Mouse (Mus musculus): ENCODE measurements around the gene Rps16. TPM values are rescaled to one million over a fixed set of nuclear protein-coding genes. Genes with fewer than 3 reads are reported as not detected.

The Rps16 gene
- polyA plus RNA-seq, 1 experiment from 2014 or later, result 1,022 TPM

DNA sequence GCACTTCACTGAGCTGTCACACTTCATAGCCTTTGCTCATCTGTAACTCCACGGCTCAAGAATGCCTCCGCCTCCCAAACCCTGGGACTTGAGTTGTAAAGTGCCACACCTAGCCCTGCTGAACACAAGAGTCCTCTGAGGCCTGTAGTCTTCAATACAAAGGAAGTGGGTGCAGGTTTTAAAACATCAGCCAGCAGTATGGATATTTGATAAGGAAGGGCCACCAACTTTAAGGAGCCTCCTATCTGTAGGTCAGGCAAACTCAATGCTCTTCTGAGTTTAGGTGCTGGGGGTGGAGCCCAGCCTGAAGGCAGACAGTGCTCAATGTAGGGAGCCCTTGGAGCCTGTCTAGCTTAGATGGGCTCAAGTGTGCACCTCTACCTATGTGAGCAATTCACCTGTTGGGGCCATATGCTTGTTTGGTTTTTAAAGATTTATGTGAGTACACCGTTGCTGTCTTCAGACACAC, 3.7 kb downstream of the Rps16 start:
- ATAC-seq (ENCODE audit: insufficient number of reproducible peaks, low FRiP score, low TSS enrichment, low read depth), result no peak
- Histone ChIP-seq H3K4me2 (no peak overlapping the region), H3K36me3 (peaks cover 39% of the 10 kb centered on the region), H3K27me3 (no peaks in the 10 kb centered on the region), H3K9me3 (no peaks in the 10 kb centered on the region), H3K4me3 (no peak overlapping the region), H3K9ac (no peak overlapping the region), H3K27ac (no peak overlapping the region), H3K4me1 (peaks cover 45% of the 10 kb centered on the region)
- WGBS, result 87% methylated on average over 3 of the region's 3 CpGs

DNA sequence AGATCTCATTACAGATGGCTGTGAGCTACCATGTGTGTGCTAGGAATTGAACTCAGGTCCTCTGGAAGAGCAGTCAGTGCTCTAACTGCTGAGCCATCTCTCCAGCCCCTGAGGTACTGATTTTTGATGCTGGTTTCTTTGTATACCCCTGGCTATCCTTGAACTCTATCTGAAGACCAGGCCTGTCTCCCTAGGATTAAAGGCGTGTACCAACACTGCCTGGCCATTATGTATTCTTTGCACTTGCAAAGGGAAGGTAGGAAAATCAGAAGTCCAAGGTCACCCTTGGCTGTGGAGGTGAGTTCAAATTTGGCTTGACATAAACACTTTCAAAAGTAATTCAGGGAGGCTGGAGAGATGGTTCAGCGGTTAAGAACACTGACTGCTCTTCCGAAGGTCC, 4.1 kb downstream of the Rps16 start:
- no peak overlapping the region for H3K4me3 ChIP-seq
- peaks cover 43% of the 10 kb centered on the region for H3K36me3 ChIP-seq
- peaks cover 42% of the 10 kb centered on the region for H3K4me1 ChIP-seq
- H3K9me3 ChIP-seq, result no peaks in the 10 kb centered on the region
- H3K4me2 ChIP-seq, result no peak overlapping the region
- no peak overlapping the region for H3K9ac ChIP-seq
- 91% methylated on average over 3 of the region's 3 CpGs for WGBS
- H3K27ac ChIP-seq, result no peak overlapping the region
- ATAC-seq (ENCODE audit: insufficient number of reproducible peaks, low FRiP score, low TSS enrichment, low read depth), result no peak
- H3K27me3 ChIP-seq, result no peaks in the 10 kb centered on the region

DNA sequence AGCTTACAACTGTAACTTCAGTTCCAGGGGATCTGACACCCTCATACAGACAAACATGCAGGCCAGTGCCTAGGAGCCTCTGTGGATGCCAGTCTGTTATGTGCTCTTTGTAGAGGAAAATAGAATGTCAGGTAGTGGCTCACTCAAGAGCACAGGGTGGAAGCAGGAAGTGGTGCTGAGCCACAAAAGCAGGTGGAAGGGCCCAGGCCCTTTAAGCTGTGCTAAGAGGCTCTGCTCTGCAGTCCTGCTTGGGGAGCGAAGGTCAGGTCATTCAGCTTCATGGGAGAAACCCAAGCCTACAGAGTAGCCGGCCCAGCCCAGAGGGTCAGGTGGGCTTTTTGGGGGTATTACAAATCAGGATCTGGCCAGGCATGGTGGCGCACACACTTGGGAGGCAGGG, 4.8 kb downstream of the Rps16 start:
- no peak for ATAC-seq (ENCODE audit: insufficient number of reproducible peaks, low FRiP score, low TSS enrichment, low read depth)
- Histone ChIP-seq H3K4me1 (peaks cover 41% of the 10 kb centered on the region), H3K4me3 (no peak overlapping the region), H3K9ac (no peak overlapping the region), H3K9me3 (no peaks in the 10 kb centered on the region), H3K4me2 (no peak overlapping the region), H3K27me3 (no peaks in the 10 kb centered on the region), H3K36me3 (peaks cover 50% of the 10 kb centered on the region), H3K27ac (no peak overlapping the region)
- 86% methylated on average over 3 of the region's 3 CpGs for WGBS

DNA sequence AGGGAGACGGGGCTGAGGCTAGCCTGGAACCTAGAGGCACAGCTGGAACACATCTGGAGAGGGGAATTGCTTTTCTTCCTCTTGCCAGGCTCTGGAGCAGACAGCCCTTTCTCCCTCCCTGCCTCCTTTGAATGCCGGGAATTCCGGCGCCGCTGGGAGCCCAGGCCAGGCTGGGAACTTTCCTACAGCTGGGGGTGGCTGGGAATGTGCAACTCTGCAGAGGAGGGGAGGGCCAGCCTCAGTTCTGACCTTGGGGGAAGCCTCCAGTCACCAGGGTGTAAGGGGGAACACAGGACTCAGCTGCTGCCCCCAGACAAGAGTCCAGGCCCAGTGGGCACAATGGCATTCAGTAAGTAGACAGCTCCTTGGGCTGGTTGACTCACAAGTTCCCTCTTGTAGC, 6.5 kb downstream of the Rps16 start:
- no peaks in the 10 kb centered on the region for H3K9me3 ChIP-seq
- peak; percentile 64 for ATAC-seq (ENCODE audit: insufficient number of reproducible peaks, low FRiP score, low TSS enrichment, low read depth)
- peaks cover 62% of the 10 kb centered on the region for H3K36me3 ChIP-seq
- no peak overlapping the region for H3K9ac ChIP-seq
- H3K4me2 ChIP-seq, result no peak overlapping the region
- peak overlapping the region; percentile 80 for H3K27ac ChIP-seq
- H3K4me3 ChIP-seq, result no peak overlapping the region
- H3K4me1 ChIP-seq, result peaks cover 34% of the 10 kb centered on the region
- WGBS, result 6% methylated on average over 5 of the region's 5 CpGs
- H3K27me3 ChIP-seq, result no peaks in the 10 kb centered on the region

DNA sequence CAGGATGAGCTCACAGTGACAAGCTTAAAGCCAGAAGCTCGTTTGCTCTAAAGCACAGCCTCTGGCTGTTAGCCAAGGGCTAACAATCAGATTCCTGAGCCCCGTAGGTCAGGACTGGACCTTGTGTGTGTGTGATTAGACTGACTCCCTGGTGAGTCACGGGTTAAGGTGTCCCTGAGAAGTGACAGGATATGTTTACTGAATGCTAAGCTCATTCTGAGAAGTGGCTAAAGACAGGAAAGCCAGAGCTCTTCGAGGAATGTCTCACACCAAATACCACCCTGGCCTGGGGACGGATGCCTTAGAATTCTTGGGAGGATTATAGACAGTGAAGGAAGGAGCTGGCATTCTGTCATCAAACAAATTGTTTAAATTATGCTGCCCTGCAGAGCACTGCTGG, 7.5 kb downstream of the Rps16 start:
- WGBS, result 7% methylated on average over 5 of the region's 5 CpGs
- peak overlapping the region; percentile 80 for H3K27ac ChIP-seq
- peaks cover 30% of the 10 kb centered on the region for H3K4me1 ChIP-seq
- no peaks in the 10 kb centered on the region for H3K27me3 ChIP-seq
- no peak overlapping the region for H3K4me3 ChIP-seq
- peaks cover 64% of the 10 kb centered on the region for H3K36me3 ChIP-seq
- H3K4me2 ChIP-seq, result no peak overlapping the region
- no peak for ATAC-seq (ENCODE audit: insufficient number of reproducible peaks, low FRiP score, low TSS enrichment, low read depth)
- H3K9ac ChIP-seq, result no peak overlapping the region
- H3K9me3 ChIP-seq, result no peaks in the 10 kb centered on the region

DNA sequence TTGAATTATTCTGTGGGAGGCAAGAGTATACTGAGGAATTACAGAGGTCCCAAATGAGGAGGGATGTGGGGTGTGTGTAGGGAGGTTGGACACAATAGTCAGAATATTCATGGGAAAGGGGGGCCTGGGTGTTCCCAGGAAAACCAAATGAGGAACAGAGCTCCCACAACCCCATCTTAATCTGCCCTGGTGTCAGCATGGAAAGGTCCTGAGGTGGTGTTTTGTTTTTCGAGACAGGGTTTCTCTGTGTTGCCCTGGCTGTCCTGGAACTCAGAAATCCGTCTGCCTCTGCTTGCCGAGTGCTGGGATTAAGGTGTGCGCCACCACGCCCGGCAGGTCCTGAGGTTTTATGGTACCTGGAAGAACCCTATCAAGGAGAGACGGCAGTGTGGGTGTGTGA, 8.0 kb downstream of the Rps16 start:
- Histone ChIP-seq H3K27me3 (no peaks in the 10 kb centered on the region), H3K4me1 (peaks cover 29% of the 10 kb centered on the region), H3K4me2 (no peak overlapping the region), H3K27ac (peak overlapping the region; percentile 80), H3K9ac (no peak overlapping the region), H3K4me3 (no peak overlapping the region), H3K9me3 (no peaks in the 10 kb centered on the region), H3K36me3 (peaks cover 62% of the 10 kb centered on the region)
- ATAC-seq (ENCODE audit: insufficient number of reproducible peaks, low FRiP score, low TSS enrichment, low read depth), result no peak
- 48% methylated on average over 7 of the region's 7 CpGs for WGBS

DNA sequence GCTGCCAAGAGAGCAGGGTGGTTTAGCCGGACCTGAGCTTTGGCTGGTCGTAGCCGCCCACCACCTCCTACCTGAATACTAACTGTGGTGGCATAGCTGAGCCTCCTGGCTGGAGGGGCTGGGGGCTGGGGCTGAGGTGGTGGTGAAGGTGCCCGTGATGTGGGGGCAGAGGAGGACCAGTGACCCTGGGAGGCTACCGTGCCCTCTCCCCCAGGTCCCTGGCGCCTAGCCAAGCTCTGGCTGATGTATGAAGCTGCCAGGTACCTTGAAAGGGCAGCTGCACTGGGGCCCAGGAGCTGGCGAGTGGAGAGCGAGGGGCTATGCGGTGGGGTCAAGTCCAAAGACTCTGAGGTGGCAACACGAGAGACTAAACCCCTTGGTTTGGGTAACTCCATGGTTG, 9.4 kb downstream of the Rps16 start:
- Histone ChIP-seq H3K4me2 (no peak overlapping the region), H3K9ac (no peak overlapping the region), H3K36me3 (peaks cover 62% of the 10 kb centered on the region), H3K4me1 (peaks cover 29% of the 10 kb centered on the region), H3K9me3 (no peaks in the 10 kb centered on the region), H3K27me3 (no peaks in the 10 kb centered on the region), H3K27ac (no peak overlapping the region), H3K4me3 (no peak overlapping the region)
- WGBS, result 91% methylated on average over 10 of the region's 10 CpGs
- no peak for ATAC-seq (ENCODE audit: insufficient number of reproducible peaks, low FRiP score, low TSS enrichment, low read depth)

DNA sequence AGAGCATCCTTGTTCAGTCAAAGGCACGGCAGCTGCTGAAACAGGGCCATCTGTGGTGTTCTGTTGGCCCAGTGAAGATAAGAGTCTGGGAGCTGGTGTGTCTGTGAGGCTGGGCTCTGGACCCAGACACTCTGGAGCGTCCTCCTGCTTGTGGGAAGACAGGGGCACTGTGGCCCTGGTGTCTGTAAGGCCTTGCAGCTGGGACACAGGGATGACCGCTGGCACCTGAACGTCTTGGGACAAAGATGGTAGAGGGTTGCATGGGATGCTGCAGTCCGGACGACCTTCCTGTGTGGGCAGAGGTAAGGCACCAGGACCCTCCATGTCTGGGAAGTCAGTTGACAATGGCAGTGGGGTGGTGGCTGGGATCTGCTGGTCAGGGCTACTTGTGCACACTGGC, 9.8 kb downstream of the Rps16 start:
- WGBS, result 91% methylated on average over 6 of the region's 6 CpGs
- H3K36me3 ChIP-seq, result peaks cover 64% of the 10 kb centered on the region
- peaks cover 29% of the 10 kb centered on the region for H3K4me1 ChIP-seq
- H3K9ac ChIP-seq, result no peak overlapping the region
- H3K9me3 ChIP-seq, result no peaks in the 10 kb centered on the region
- no peaks in the 10 kb centered on the region for H3K27me3 ChIP-seq
- no peak overlapping the region for H3K4me2 ChIP-seq
- no peak overlapping the region for H3K4me3 ChIP-seq
- ATAC-seq (ENCODE audit: insufficient number of reproducible peaks, low FRiP score, low TSS enrichment, low read depth), result no peak
- no peak overlapping the region for H3K27ac ChIP-seq

DNA sequence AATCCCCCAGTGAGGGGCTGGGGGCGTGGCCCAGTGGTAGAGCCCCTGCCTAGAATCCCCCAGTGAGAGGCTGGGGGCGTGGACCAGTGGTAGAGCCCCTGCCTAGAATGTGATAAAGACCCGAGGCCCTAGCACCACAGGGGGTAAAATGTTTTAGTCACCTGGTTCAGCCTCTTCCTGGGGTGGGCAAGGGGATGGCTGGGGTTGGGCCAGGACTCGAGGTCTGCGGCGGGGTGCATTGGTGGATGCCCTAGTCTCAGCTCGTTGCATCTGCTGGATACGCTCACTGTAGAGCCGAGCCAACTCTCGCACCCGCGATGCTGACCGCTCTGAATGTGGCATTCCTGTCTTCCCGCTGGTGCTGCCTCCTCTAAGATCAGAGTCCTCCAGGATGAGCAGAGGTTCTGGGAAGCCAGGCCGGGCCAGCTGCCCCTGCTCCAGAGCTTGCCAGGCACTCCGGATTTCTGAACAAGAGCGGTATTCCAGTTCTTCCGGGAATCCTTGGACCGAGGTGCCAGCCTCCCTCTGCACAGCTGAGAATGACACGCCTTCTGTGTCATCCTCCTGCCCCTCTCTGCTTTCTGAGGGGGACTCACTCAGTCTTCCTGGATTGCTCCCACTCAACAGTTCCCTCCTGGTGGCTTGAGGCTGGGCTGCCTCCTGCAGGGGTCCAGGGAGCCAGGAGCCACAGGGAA, 11.3 kb downstream of the Rps16 start:
- no peak overlapping the region for H3K9ac ChIP-seq
- H3K27ac ChIP-seq, result no peak overlapping the region
- H3K4me3 ChIP-seq, result no peak overlapping the region
- peaks cover 26% of the 10 kb centered on the region for H3K4me1 ChIP-seq
- ATAC-seq (ENCODE audit: insufficient number of reproducible peaks, low FRiP score, low TSS enrichment, low read depth), result no peak
- H3K4me2 ChIP-seq, result no peak overlapping the region
- no peaks in the 10 kb centered on the region for H3K9me3 ChIP-seq
- peaks cover 78% of the 10 kb centered on the region for H3K36me3 ChIP-seq
- H3K27me3 ChIP-seq, result no peaks in the 10 kb centered on the region
- 94% methylated on average over 20 of the region's 20 CpGs for WGBS

DNA sequence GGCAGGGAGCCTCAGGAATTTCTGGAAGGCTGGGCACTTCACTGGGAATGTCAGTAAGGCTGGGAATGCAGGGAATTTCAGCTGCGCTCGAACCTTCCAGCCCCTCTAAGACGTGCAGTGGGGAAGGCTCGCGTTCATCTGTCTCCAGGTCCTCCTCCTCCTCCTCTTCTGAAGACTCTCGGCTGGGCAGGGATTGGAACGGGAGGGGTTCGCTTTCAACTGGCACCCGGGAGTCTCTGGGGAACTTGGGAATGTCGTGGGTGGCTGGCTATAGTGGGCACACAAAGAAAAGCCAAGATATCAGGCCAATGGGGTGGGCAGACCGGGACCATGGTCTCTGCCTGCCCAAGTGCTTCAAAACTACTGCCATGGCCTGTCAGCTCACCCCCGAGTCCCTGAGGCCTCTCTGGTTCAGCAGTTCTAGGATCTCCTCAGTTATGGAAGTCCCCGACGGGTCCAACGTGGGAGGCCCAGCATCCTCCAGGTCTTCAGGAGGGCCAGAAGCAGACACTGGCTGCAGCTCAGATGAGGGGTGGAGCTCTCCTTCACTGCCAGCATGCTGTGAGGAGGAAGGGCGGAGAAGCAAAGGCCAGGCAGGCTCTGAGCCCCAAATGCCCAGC, 12.1 kb downstream of the Rps16 start:
- ATAC-seq (ENCODE audit: insufficient number of reproducible peaks, low FRiP score, low TSS enrichment, low read depth), result no peak

DNA sequence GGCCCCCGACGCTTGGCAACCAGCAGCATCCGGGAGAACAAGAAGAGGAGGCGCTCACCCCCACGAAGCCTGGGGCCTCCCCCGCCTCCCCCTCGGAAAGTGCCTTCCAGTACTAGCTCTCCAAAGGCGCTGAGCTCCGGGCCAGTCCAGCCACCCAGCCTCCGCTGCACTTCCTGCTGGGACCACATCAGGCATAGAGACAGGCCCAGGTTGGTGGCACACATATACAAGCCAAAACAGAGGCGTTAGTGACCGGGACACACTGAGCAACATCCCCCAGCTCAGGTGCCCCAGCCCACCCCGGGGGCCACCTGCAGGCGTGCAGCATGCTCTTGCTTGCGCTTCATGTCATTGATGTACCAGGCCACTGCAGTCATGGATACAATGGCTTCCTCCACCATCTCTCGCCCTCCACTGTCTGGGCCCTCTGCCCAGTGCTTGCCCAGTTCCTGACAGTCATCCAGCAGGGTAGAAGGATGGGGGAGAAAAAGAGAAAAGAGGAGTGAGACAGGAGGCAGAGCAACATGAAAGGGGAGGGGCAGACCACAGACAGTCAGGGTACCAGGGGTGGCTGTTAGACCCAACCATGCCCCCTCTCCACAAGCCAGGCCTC, 17.3 kb downstream of the Rps16 start:
- Histone ChIP-seq H3K9me3 (no peaks in the 10 kb centered on the region), H3K4me2 (no peak overlapping the region), H3K36me3 (peaks cover 72% of the 10 kb centered on the region), H3K4me3 (no peak overlapping the region), H3K27ac (no peak overlapping the region), H3K27me3 (no peaks in the 10 kb centered on the region), H3K9ac (no peak overlapping the region), H3K4me1 (peaks cover 16% of the 10 kb centered on the region)
- ATAC-seq (ENCODE audit: insufficient number of reproducible peaks, low FRiP score, low TSS enrichment, low read depth), result no peak
- WGBS, result 95% methylated on average over 16 of the region's 16 CpGs

More for the DNA sequence above, 12.1 kb downstream of the Rps16 start:
- H3K27ac ChIP-seq, result no peak overlapping the region
- no peaks in the 10 kb centered on the region for H3K9me3 ChIP-seq
- no peak overlapping the region for H3K4me3 ChIP-seq
- H3K4me1 ChIP-seq, result peaks cover 19% of the 10 kb centered on the region
- whole genome bisulfite sequencing, result 82% methylated on average over 16 of the region's 16 CpGs
- H3K36me3 ChIP-seq, result peaks cover 85% of the 10 kb centered on the region
- no peak overlapping the region for H3K4me2 ChIP-seq
- H3K27me3 ChIP-seq, result no peaks in the 10 kb centered on the region
- H3K9ac ChIP-seq, result no peak overlapping the region

DNA sequence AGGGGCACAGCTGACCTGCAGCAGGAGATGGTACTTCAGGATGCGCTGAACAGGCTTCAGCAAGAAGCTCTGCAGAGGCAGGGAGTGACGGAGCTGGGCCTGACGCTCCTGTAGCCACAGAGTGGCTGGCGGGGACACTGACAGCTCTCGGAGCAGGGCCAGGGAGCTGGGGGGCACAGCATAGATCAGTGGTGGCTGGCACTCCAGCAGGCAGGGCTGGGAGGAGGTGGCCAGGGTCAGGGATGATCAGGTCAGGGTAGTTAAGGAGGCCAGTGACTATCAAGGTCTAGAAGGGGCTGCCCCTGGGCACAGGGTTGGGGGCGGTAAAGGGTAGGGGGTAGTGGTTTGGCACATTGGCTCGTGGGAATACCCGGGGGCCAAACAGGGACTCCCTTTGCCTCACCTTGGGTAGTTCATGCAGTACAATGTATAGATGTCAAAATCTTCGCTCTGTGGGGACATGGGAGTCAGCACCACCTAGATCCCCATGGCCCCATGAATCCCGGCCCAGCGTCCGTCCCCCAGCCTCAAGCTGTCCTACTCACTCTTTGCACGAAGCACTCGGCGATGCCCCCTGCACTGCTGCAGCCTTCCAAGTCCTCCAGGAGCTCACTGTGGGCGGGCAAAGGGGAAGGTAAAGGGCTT, 17.9 kb downstream of the Rps16 start:
- Histone ChIP-seq H3K9ac (no peak overlapping the region), H3K4me3 (no peak overlapping the region), H3K4me1 (peaks cover 16% of the 10 kb centered on the region), H3K4me2 (no peak overlapping the region), H3K27ac (no peak overlapping the region), H3K9me3 (no peaks in the 10 kb centered on the region), H3K27me3 (no peaks in the 10 kb centered on the region), H3K36me3 (peaks cover 67% of the 10 kb centered on the region)
- WGBS, result 91% methylated on average over 16 of the region's 16 CpGs
- no peak for ATAC-seq (ENCODE audit: insufficient number of reproducible peaks, low FRiP score, low TSS enrichment, low read depth)

All from limb, embryonic 15.5 days (tissue).